14 mouse cellular contexts compared by ENCODE assay signal in genomic region chr16:93150451-93150850, GRCm38 (mm10).
DNase-seq lines count a peak whose midpoint lies in the region; ATAC-seq and TF ChIP-seq lines count a peak whose summit lies in the region.
"Had no signal": no experiment of that assay in that cellular context is flagged by ENCODE, and none has a peak within 500 bp of the region (broad histone marks: within the 10 kb centered on the region; RNA-seq: fewer than 3 reads in every experiment).

No protein-coding gene starts in this region.

- intact Hi-C loops in left cerebral cortex, postnatal 10 days (cut with DNase I): no loop called here

- no peak for ATAC-seq in hindbrain, postnatal 0 days
- ATAC-seq in liver, postnatal 0 days: no peak
- ATAC-seq: forebrain, embryonic 13.5 days had no signal

- H3K27me3 ChIP-seq in hindbrain, postnatal 0 days (ENCODE audit: insufficient read depth, low read length): no peaks in the 10 kb centered on the region
- H3K27me3 ChIP-seq in liver, postnatal 0 days (ENCODE audit: insufficient read depth, low read length): no peaks in the 10 kb centered on the region
- H3K27me3 ChIP-seq: forebrain, embryonic 13.5 days had no signal

- no peak overlapping the region for H3K27ac ChIP-seq in hindbrain, postnatal 0 days
- no peak overlapping the region for H3K27ac ChIP-seq in liver, postnatal 0 days (ENCODE audit: low read depth)
- H3K27ac ChIP-seq: forebrain, embryonic 13.5 days; heart, adult 2 months; layer of hippocampus, adult 2 months; liver, embryonic 14.5 days had no signal

- no peak overlapping the region for H3K9ac ChIP-seq in hindbrain, postnatal 0 days (replicated peaks; ENCODE audit: low read length)
- no peak overlapping the region for H3K9ac ChIP-seq in liver, postnatal 0 days (replicated peaks)
- H3K9ac ChIP-seq: forebrain, embryonic 13.5 days; liver, embryonic 14.5 days had no signal

- peak; percentile 11 to 13 for DNase-seq in left cerebral cortex, adult 8-10 months (ENCODE audit: low spot score in 2 of 2)
- no peak for DNase-seq in left cerebral cortex, postnatal 10 days (ENCODE audit: extremely low spot score in 1 of 2, low spot score in 2 of 2)
- DNase-seq in 3134 (ENCODE audit: extremely low read depth, insufficient read length, low spot score): peak; percentile 38
- DNase-seq in Muller cell, postnatal 12 days (ENCODE audit: inconsistent ontology term): peak; percentile 70
- DNase-seq in hindbrain, postnatal 0 days (ENCODE audit: low spot score): peak; percentile 15
- no peak for DNase-seq in embryo, embryonic 11 days
- DNase-seq in layer of hippocampus, postnatal 10 days (ENCODE audit: low spot score in 2 of 2): no peak
- DNase-seq in liver, postnatal 0 days: no peak
- DNase-seq: heart, adult 2 months; thymus, postnatal 25 days had no signal

- 55% methylated on average over 12 of the region's 12 CpGs for WGBS in hindbrain, postnatal 0 days
- WGBS in liver, postnatal 0 days (ENCODE audit: insufficient replicate concordance): 79% methylated on average over 12 of the region's 12 CpGs

- no peaks in the 10 kb centered on the region for H3K4me1 ChIP-seq in hindbrain, postnatal 0 days (ENCODE audit: insufficient read depth, low read length)
- H3K4me1 ChIP-seq in liver, postnatal 0 days (ENCODE audit: insufficient read depth): peaks cover 19% of the 10 kb centered on the region; the same call in 1 of the 2 replicates
- H3K4me1 ChIP-seq: forebrain, embryonic 13.5 days had no signal

- no peaks in the 10 kb centered on the region for H3K36me3 ChIP-seq in hindbrain, postnatal 0 days (ENCODE audit: insufficient read depth, low read length)
- H3K36me3 ChIP-seq in liver, postnatal 0 days (replicated peaks; ENCODE audit: insufficient read depth, low read length): no peaks in the 10 kb centered on the region

- 0 out of 2 replicates have a peak overlapping the region, but pooled peaks have one; percentile 10 for H3K4me2 ChIP-seq in hindbrain, postnatal 0 days (ENCODE audit: low read depth, low read length)
- H3K4me2 ChIP-seq in liver, postnatal 0 days (ENCODE audit: low read depth, low read length): no peak overlapping the region
- H3K4me2 ChIP-seq: forebrain, embryonic 13.5 days; midbrain, embryonic 11.5 days had no signal

- H3K4me3 ChIP-seq in hindbrain, postnatal 0 days (ENCODE audit: low read length): no peak overlapping the region
- no peak overlapping the region for H3K4me3 ChIP-seq in liver, postnatal 0 days (ENCODE audit: low read depth, low read length)
- H3K4me3 ChIP-seq: forebrain, embryonic 13.5 days; heart, adult 2 months; layer of hippocampus, adult 2 months had no signal

- no peak for TF ChIP-seq EP300 in liver, postnatal 0 days (IDR thresholded peaks at IDR 0.05; ENCODE audit: low read depth)

- no peak for TF ChIP-seq CTCF in hindbrain, postnatal 0 days (IDR thresholded peaks at IDR 0.05; ENCODE audit: low read depth)
- no peak for TF ChIP-seq CTCF in liver, postnatal 0 days (IDR thresholded peaks at IDR 0.05; ENCODE audit: low read depth)

- H3K9me3 ChIP-seq in hindbrain, postnatal 0 days (ENCODE audit: low read length): no peaks in the 10 kb centered on the region
- no peaks in the 10 kb centered on the region for H3K9me3 ChIP-seq in liver, postnatal 0 days (ENCODE audit: low read length)
- H3K9me3 ChIP-seq: forebrain, embryonic 13.5 days had no signal

Comparison
In these comparisons a context has a peak if more than half of its experiments do, and no peak if none do; other contexts are left out.
1. DNase-seq: peak in left cerebral cortex, adult 8-10 months (2 of 2), 3134 (single experiment), Muller cell, postnatal 12 days (single experiment) and hindbrain, postnatal 0 days (single experiment); none in left cerebral cortex, postnatal 10 days (0 of 2), embryo, embryonic 11 days (single experiment), layer of hippocampus, postnatal 10 days (0 of 2) and liver, postnatal 0 days (single experiment).